Mouse (Mus musculus) liver, embryonic 12.5 days (tissue): Measurements from ENCODE around the gene Tmem132c. TPM values are rescaled to one million over a fixed set of nuclear protein-coding genes. Genes with fewer than 3 reads are reported as not detected.

Source experiments
- ATAC-seq: fragments of 200-750 bp; cut with Nextera tagmentation; 2 replicates; pipeline ENCODE4 v1.8.0; 2017; ENCODE audit warnings: moderate number of reproducible peaks, mild to moderate bottlenecking, moderate library complexity
- H3K27ac ChIP-seq: fragments of 300-500 bp; sonication (generic); 2 replicates; pipeline ENCODE4 v1.5.1; 2016; ENCODE audit warnings: mild to moderate bottlenecking
- H3K27me3 ChIP-seq: fragments of 300-500 bp; sonication (generic); replicated peaks from 2 replicates; pipeline ENCODE4 v1.6.1; 2016; ENCODE audit warnings: mild to moderate bottlenecking, moderate library complexity
- H3K36me3 ChIP-seq: fragments of 300-500 bp; sonication (generic); 2 replicates; pipeline ENCODE4 v1.6.1; 2016; ENCODE audit warnings: mild to moderate bottlenecking, moderate library complexity
- H3K4me1 ChIP-seq: fragments of 300-500 bp; sonication (generic); 2 replicates; pipeline ENCODE4 v1.6.1; 2016
- H3K4me2 ChIP-seq: fragments of 300-500 bp; sonication (generic); 2 replicates; pipeline ENCODE4 v1.6.1; 2016; ENCODE audit warnings: mild to moderate bottlenecking, moderate library complexity
- H3K4me3 ChIP-seq: fragments of 300-500 bp; sonication (generic); 2 replicates; pipeline ENCODE4 v1.5.1; 2016; ENCODE audit warnings: mild to moderate bottlenecking, moderate library complexity
- H3K9ac ChIP-seq: fragments of 300-500 bp; sonication (generic); 2 replicates; pipeline ENCODE4 v1.6.1; 2016; ENCODE audit warnings: mild to moderate bottlenecking, moderate library complexity
- H3K9me3 ChIP-seq: fragments of 300-500 bp; sonication (generic); replicated peaks from 2 replicates; pipeline ENCODE4 v1.6.1; 2016; ENCODE audit warnings: mild to moderate bottlenecking, moderate library complexity
- WGBS: fragments of 180-500 bp; shearing (Covaris S2); methylation state at CpG from one replicate; pipeline ENCODE4 v1.1.7; 2016; ENCODE audit not compliant: insufficient replicate concordance; 5-methylcytosine and 5-hydroxymethylcytosine counted together
- polyA plus RNA-seq: library from polyadenylated mRNA; unstranded; fragments of >200 nt; fragmentation: Nextera tagmentation; extraction: Ambion mirVana; gene quantifications from 2 replicates; pipeline ENCODE4 v1.2.1, GENCODE M21; 2016

Gene Tmem132c
- polyA plus RNA-seq, 1 experiment from 2014 or later: 0.27 TPM

DNA sequence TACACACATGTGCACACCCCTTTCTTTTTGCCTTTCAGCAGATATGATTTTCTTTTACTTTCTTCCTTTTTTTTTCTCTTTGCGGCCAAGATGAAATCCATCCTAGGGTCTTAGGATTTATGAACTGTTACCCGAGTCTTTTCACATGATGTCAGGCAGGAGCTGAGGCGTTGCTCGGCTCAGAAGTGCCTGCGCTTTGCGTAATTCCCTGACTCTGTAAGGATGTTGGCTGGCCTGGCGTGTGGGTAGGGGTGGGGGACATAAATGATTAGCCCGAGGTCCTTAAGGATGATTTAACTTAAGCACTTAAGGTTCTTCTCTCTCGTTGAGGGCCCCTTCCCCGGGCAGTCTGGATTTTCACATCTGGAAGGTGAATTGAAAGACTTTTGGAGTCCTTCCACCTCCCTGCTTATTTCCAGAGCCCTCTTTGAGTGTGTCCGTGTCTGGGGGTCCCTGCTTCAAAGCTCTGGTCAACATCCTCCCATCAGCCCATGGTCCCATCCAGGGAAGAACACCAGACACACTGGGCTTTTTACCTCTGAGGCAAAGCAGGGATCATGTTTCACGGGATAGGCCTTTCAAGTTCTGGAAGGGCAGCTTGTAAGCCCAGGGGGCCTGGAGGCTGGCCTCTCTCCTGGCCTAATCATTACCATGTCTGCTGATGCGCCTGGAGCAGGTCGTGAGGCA is 68.9 kb downstream of the Tmem132c start:
- no peak for ATAC-seq
- 44% methylated on average over 14 of the region's 14 CpGs for WGBS
- Histone ChIP-seq H3K4me2 (no peak overlapping the region), H3K4me1 (no peaks in the 10 kb centered on the region), H3K27ac (no peak overlapping the region), H3K9me3 (no peaks in the 10 kb centered on the region), H3K36me3 (no peaks in the 10 kb centered on the region), H3K9ac (no peak overlapping the region), H3K27me3 (no peaks in the 10 kb centered on the region), H3K4me3 (no peak overlapping the region)

DNA sequence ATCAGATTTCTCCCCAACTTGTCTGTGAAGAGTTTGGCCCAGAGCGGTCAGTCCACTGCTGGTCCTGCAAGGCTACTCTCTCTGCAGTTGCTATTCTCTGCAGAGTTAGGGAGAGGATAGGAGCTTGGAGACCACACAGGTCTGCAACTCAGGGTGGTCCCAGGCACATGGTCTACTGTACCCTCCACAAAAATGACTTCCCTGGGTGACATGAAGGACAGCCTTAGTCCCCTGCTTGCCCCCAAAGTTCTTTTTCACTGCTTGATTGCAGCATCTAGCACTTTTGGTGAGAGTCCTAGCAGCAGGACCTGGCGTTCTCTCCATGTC is 69.4 kb downstream of the Tmem132c start:
- no peak overlapping the region for H3K9ac ChIP-seq
- no peak for ATAC-seq
- H3K9me3 ChIP-seq: no peaks in the 10 kb centered on the region
- H3K27ac ChIP-seq: no peak overlapping the region
- WGBS: 46% methylated on average over 2 of the region's 2 CpGs
- H3K4me1 ChIP-seq: no peaks in the 10 kb centered on the region
- H3K36me3 ChIP-seq: no peaks in the 10 kb centered on the region
- no peaks in the 10 kb centered on the region for H3K27me3 ChIP-seq
- H3K4me3 ChIP-seq: no peak overlapping the region
- H3K4me2 ChIP-seq: no peak overlapping the region

GRCm38 (mm10) chr5:127313634-127314033 is 72.0 kb downstream of the Tmem132c start:
- Histone ChIP-seq H3K36me3 (no peaks in the 10 kb centered on the region), H3K4me3 (no peak overlapping the region), H3K9ac (no peak overlapping the region), H3K4me2 (no peak overlapping the region), H3K27ac (no peak overlapping the region), H3K27me3 (no peaks in the 10 kb centered on the region), H3K9me3 (no peaks in the 10 kb centered on the region; the same call in 1 of the 2 replicates), H3K4me1 (no peaks in the 10 kb centered on the region)
- ATAC-seq: no peak
- 49% methylated on average over 2 of the region's 2 CpGs for WGBS

- ATAC-seq: no peak
- Histone ChIP-seq H3K27ac (no peak overlapping the region), H3K4me2 (no peak overlapping the region), H3K4me1 (no peaks in the 10 kb centered on the region), H3K9ac (no peak overlapping the region), H3K9me3 (no peaks in the 10 kb centered on the region; the same call in 1 of the 2 replicates), H3K4me3 (no peak overlapping the region), H3K27me3 (no peaks in the 10 kb centered on the region), H3K36me3 (no peaks in the 10 kb centered on the region)
- 58% methylated on average over 12 of the region's 12 CpGs for WGBS
Measured at GRCm38 (mm10) chr5:127319096-127319779, 77.6 kb downstream of the Tmem132c start.

DNA sequence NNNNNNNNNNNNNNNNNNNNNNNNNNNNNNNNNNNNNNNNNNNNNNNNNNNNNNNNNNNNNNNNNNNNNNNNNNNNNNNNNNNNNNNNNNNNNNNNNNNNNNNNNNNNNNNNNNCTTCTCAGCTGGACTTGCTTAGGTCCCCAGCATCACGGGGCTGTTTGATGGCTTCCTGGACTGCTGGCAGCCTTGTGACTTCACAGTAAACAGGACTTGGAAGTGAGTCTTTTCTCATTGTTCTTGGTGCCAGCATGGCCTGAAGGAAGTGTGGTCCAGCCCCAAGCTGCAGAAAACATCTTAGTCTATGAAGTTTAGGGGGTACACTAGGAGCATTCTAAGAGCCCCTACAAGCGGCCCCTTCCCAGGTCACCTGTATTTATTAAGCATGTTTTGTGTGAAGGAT is 83.0 kb downstream of the Tmem132c start:
- no peak for ATAC-seq
- no peaks in the 10 kb centered on the region for H3K9me3 ChIP-seq
- no peaks in the 10 kb centered on the region for H3K4me1 ChIP-seq
- no peak overlapping the region for H3K4me2 ChIP-seq
- no peaks in the 10 kb centered on the region for H3K36me3 ChIP-seq
- H3K9ac ChIP-seq: no peak overlapping the region
- WGBS: 41% methylated on average over 2 of the region's 2 CpGs
- no peak overlapping the region for H3K27ac ChIP-seq
- H3K27me3 ChIP-seq: no peaks in the 10 kb centered on the region
- no peak overlapping the region for H3K4me3 ChIP-seq

GRCm38 (mm10) chr5:127336048-127336907 is 94.7 kb downstream of the Tmem132c start:
- Histone ChIP-seq H3K4me1 (no peaks in the 10 kb centered on the region), H3K27ac (no peak overlapping the region), H3K4me2 (no peak overlapping the region), H3K9ac (no peak overlapping the region), H3K4me3 (no peak overlapping the region), H3K36me3 (no peaks in the 10 kb centered on the region), H3K9me3 (no peaks in the 10 kb centered on the region), H3K27me3 (no peaks in the 10 kb centered on the region)
- 18% methylated on average over 15 of the region's 15 CpGs for WGBS
- no peak for ATAC-seq

GRCm38 (mm10) chr5:127336908-127337265 is 95.3 kb downstream of the Tmem132c start:
- Histone ChIP-seq H3K4me2 (no peak overlapping the region), H3K4me3 (no peak overlapping the region), H3K27me3 (no peaks in the 10 kb centered on the region), H3K9ac (no peak overlapping the region), H3K36me3 (no peaks in the 10 kb centered on the region), H3K9me3 (no peaks in the 10 kb centered on the region), H3K4me1 (no peaks in the 10 kb centered on the region), H3K27ac (no peak overlapping the region)
- ATAC-seq: no peak
- WGBS: 48% methylated on average over 5 of the region's 5 CpGs

- Histone ChIP-seq H3K36me3 (no peaks in the 10 kb centered on the region), H3K9ac (no peak overlapping the region), H3K4me2 (no peak overlapping the region), H3K4me3 (no peak overlapping the region), H3K9me3 (no peaks in the 10 kb centered on the region), H3K27ac (no peak overlapping the region), H3K4me1 (no peaks in the 10 kb centered on the region), H3K27me3 (no peaks in the 10 kb centered on the region)
- 25% methylated on average over 5 of the region's 5 CpGs for WGBS
- no peak for ATAC-seq
Measured at GRCm38 (mm10) chr5:127339016-127339435, 97.4 kb downstream of the Tmem132c start.

DNA sequence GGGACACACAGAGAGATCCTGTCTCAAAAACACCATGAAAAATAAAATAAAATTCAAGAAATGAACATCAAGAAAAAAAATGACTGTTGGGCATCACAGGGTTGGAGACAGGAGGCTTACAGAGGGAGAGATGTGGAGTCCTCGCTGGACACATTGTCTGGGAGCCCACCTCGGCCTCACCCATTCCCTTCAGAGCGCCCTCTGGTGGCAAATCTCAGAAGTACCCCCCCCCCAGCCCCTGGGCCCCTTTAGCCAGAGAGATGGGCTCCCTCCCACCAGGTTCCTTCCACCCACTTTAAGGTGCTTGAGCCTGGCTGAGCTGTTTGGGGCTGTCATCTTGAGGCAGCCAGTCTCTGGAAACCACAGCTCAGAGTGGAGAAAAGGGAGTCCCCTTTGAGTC is 99.5 kb downstream of the Tmem132c start:
- Histone ChIP-seq H3K27ac (no peak overlapping the region), H3K9ac (no peak overlapping the region), H3K36me3 (no peaks in the 10 kb centered on the region), H3K27me3 (no peaks in the 10 kb centered on the region), H3K9me3 (no peaks in the 10 kb centered on the region), H3K4me2 (no peak overlapping the region), H3K4me3 (no peak overlapping the region), H3K4me1 (no peaks in the 10 kb centered on the region)
- WGBS: 9% methylated on average over 3 of the region's 3 CpGs
- no peak for ATAC-seq

- H3K9ac ChIP-seq: no peak overlapping the region
- no peak for ATAC-seq
- no peaks in the 10 kb centered on the region for H3K27me3 ChIP-seq
- no peaks in the 10 kb centered on the region for H3K9me3 ChIP-seq
- no peaks in the 10 kb centered on the region for H3K4me1 ChIP-seq
- no peak overlapping the region for H3K27ac ChIP-seq
- H3K4me2 ChIP-seq: no peak overlapping the region
- H3K4me3 ChIP-seq: no peak overlapping the region
- no peaks in the 10 kb centered on the region for H3K36me3 ChIP-seq
- 24% methylated on average over 2 of the region's 2 CpGs for WGBS
Measured at GRCm38 (mm10) chr5:127344721-127345120, 103.1 kb downstream of the Tmem132c start.

- H3K27ac ChIP-seq: no peak overlapping the region
- WGBS: 58% methylated on average over 2 of the region's 2 CpGs
- H3K27me3 ChIP-seq: no peaks in the 10 kb centered on the region
- H3K36me3 ChIP-seq: no peaks in the 10 kb centered on the region
- ATAC-seq: no peak
- H3K4me1 ChIP-seq: no peaks in the 10 kb centered on the region
- H3K4me2 ChIP-seq: no peak overlapping the region
- H3K9me3 ChIP-seq: no peaks in the 10 kb centered on the region
- H3K9ac ChIP-seq: no peak overlapping the region
- no peak overlapping the region for H3K4me3 ChIP-seq
Measured at GRCm38 (mm10) chr5:127346364-127346763, 104.8 kb downstream of the Tmem132c start.

GRCm38 (mm10) chr5:127347053-127347748 is 105.6 kb downstream of the Tmem132c start:
- 66% methylated on average over 12 of the region's 12 CpGs for WGBS

More at GRCm38 (mm10) chr5:127347053-127347748, 105.6 kb downstream of the Tmem132c start:
- no peaks in the 10 kb centered on the region for H3K4me1 ChIP-seq
- H3K9me3 ChIP-seq: no peaks in the 10 kb centered on the region
- no peak overlapping the region for H3K27ac ChIP-seq
- ATAC-seq: no peak
- H3K4me2 ChIP-seq: no peak overlapping the region
- H3K4me3 ChIP-seq: no peak overlapping the region
- no peaks in the 10 kb centered on the region for H3K36me3 ChIP-seq
- H3K9ac ChIP-seq: no peak overlapping the region
- no peaks in the 10 kb centered on the region for H3K27me3 ChIP-seq
